Mouse (Mus musculus): ENCODE results near the gene Slc26a6. TPM values are rescaled to one million over a fixed set of nuclear protein-coding genes. Genes with fewer than 3 reads are reported as not detected.

Slc26a6 gene
- polyA plus RNA-seq, 1 experiment from 2014 or later = 7.8 TPM

DNA sequence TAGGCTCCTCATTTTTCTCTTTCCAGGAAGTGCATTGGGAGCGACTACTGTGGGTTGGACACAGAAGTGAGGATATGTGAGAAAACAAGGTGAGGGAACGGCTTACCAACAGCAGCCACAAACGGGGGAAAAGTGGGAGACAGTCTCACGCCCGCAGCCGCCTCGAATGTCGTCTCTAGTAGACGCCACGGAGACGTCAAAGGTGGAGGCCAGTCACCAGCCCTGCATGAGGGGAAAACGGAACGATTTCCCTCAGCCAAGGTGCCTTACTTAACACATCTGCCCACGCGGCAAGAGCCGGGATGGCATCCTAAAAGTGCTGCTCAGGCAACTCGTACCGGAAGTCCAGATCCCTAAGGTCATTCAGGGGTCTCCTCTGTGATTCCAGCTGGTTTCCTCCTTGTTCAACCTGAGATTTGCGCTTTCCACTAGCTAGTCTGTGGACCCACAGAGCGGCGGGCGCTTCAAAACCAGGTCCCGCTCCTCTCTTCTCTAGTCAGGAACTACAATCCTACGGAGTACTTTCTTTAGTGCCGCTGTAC, 28.9 kb upstream of the Slc26a6 start:
- Histone ChIP-seq H3K27me3 (peaks cover 65% of the 10 kb centered on the region), H3K36me3 (no peaks in the 10 kb centered on the region), H3K4me1 (peaks cover 15% of the 10 kb centered on the region), H3K4me3 (no peak overlapping the region), H3K27ac (no peak overlapping the region), H3K4me2 (no peak overlapping the region), H3K9ac (no peak overlapping the region), H3K9me3 (no peaks in the 10 kb centered on the region)
- no peak for ATAC-seq (ENCODE audit: borderline replicate concordance, extremely low read depth, low FRiP score, low TSS enrichment)
- 4% methylated on average over 25 of the region's 25 CpGs for WGBS

DNA sequence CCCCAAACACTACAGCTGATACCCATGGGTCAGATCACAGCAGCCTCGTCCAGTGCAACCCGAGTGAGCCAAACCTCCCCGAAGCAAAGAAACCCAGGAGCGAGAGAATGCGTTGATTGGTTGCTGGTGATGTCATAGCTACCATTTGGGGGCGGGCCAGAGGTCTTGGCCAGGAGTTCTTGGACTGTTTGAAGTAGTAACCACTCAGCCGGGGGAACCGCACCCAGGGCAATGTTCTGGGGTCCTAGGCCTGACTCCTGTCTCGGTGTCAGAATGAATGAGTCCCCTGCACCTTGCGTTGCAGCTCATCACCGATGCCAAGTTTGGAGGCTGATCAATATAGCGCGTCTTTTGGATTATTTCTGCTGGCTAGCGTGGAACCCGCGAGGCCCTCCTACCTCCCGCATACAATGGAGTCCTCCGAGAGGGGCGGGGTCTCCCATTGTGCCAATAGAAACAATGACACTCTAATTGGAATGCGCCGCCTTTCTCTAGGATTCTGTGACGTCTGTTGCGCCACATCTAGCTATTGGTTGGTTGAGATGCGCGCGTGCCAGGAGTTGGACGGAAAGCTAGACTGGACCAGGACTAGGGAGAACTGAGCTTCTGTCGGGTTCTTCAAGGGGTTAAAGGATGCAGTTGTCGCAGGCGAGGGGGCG, 28.2 kb upstream of the Slc26a6 start:
- Histone ChIP-seq H3K4me3 (no peak overlapping the region), H3K4me1 (peaks cover 15% of the 10 kb centered on the region)

GRCm38 (mm10) chr9:108825820-108826699, 27.0 kb upstream of the Slc26a6 start, which contains the start of gene Celsr3:
Gene Celsr3 (plus strand): TSS chr9:108826320.
- ATAC-seq (ENCODE audit: borderline replicate concordance, extremely low read depth, low FRiP score, low TSS enrichment) = peak; percentile 53; the same call in 1 of the 2 replicates
- no peak within 1 kb of the TSS for H3K27ac ChIP-seq

More for the DNA sequence above, 28.2 kb upstream of the Slc26a6 start:
- H3K9me3 ChIP-seq = no peaks in the 10 kb centered on the region
- ATAC-seq (ENCODE audit: borderline replicate concordance, extremely low read depth, low FRiP score, low TSS enrichment) = no peak
- no peak overlapping the region for H3K9ac ChIP-seq
- H3K4me2 ChIP-seq = no peak overlapping the region
- WGBS = 2% methylated on average over 31 of the region's 31 CpGs
- no peak overlapping the region for H3K27ac ChIP-seq
- no peaks in the 10 kb centered on the region for H3K36me3 ChIP-seq
- peaks cover 72% of the 10 kb centered on the region for H3K27me3 ChIP-seq

DNA sequence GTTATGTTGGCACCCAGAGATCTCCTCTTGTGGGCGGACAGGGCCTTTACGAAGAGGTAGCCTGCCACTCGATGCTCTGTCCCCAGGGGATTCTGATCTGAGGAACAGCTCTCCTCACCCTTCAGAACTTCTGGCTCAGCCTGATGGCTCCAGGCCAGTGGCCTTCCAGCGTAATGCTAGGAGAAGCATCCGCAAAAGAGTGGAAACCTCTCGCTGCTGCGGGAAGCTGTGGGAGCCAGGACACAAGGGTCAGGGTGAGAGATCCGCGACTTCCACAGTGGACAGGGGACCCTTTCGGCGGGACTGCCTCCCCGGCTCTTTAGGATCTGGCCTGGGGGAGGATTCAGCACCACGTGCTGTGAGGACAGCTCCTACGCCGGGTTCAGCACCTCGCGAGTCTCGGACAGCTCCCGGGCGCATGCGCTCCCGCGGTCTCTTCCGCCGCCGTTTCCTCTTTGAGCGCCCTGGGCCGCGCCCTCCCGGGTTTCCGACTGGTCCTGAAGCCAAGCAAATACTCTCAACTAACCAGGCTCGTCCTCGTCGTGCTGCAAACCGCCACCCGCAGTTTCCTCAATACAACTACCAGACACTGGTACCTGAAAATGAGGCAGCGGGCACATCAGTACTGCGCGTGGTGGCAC, 26.3 kb upstream of the Slc26a6 start:
- Histone ChIP-seq H3K4me2 (peak overlapping the region; percentile 86), H3K9ac (no peak overlapping the region), H3K4me3 (peak overlapping the region; percentile 41), H3K36me3 (no peaks in the 10 kb centered on the region), H3K27me3 (peaks cover 91% of the 10 kb centered on the region), H3K9me3 (no peaks in the 10 kb centered on the region), H3K27ac (no peak overlapping the region), H3K4me1 (peaks cover 19% of the 10 kb centered on the region)
- peak; percentile 44; the same call in 1 of the 2 replicates for ATAC-seq (ENCODE audit: borderline replicate concordance, extremely low read depth, low FRiP score, low TSS enrichment)
- WGBS = 3% methylated on average over 39 of the region's 39 CpGs

More at GRCm38 (mm10) chr9:108825820-108826699, 27.0 kb upstream of the Slc26a6 start, which contains the start of gene Celsr3:
- WGBS = 6% methylated on average over 60 of the region's 70 CpGs
- Histone ChIP-seq H3K4me3 (peak within 1 kb of the TSS; percentile 41), H3K27me3 (peaks cover 84% of the 10 kb centered on the region), H3K36me3 (no peaks in the 10 kb centered on the region), H3K4me2 (peak within 1 kb of the TSS; percentile 86), H3K4me1 (peaks cover 15% of the 10 kb centered on the region), H3K9ac (no peak within 1 kb of the TSS), H3K9me3 (no peaks in the 10 kb centered on the region)

- Histone ChIP-seq H3K36me3 (no peaks in the 10 kb centered on the region), H3K27ac (no peak overlapping the region), H3K9ac (no peak overlapping the region), H3K9me3 (no peaks in the 10 kb centered on the region), H3K27me3 (peaks cover 95% of the 10 kb centered on the region), H3K4me1 (peaks cover 24% of the 10 kb centered on the region), H3K4me3 (peak overlapping the region; percentile 41), H3K4me2 (peak overlapping the region; percentile 86)
- no peak for ATAC-seq (ENCODE audit: borderline replicate concordance, extremely low read depth, low FRiP score, low TSS enrichment)
- WGBS = 10% methylated on average over 34 of the region's 34 CpGs
These were observed 25.6 kb upstream of the Slc26a6 start for GRCm38 (mm10) chr9:108827454-108827853.

DNA sequence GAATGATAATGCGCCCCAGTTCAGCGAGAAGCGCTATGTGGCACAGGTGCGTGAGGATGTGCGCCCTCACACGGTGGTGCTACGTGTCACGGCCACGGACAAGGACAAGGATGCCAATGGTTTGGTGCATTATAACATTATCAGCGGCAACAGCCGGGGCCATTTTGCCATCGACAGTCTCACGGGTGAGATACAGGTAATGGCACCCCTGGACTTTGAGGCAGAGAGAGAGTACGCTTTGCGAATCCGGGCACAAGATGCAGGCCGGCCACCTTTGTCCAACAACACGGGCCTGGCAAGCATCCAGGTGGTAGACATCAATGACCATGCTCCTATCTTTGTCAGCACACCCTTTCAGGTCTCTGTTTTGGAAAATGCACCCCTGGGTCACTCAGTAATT, 25.2 kb upstream of the Slc26a6 start:
- Histone ChIP-seq H3K4me1 (peaks cover 24% of the 10 kb centered on the region), H3K9me3 (no peaks in the 10 kb centered on the region), H3K4me3 (peak overlapping the region; percentile 41; the same call in 1 of the 2 replicates), H3K27me3 (peaks cover 96% of the 10 kb centered on the region), H3K4me2 (no peak overlapping the region), H3K36me3 (no peaks in the 10 kb centered on the region), H3K27ac (no peak overlapping the region), H3K9ac (no peak overlapping the region)
- WGBS = 52% methylated on average over 18 of the region's 18 CpGs
- no peak for ATAC-seq (ENCODE audit: borderline replicate concordance, extremely low read depth, low FRiP score, low TSS enrichment)

GRCm38 (mm10) chr9:108831637-108832036, 21.4 kb upstream of the Slc26a6 start:
- peak overlapping the region; percentile 43 for H3K4me3 ChIP-seq
- peaks cover 74% of the 10 kb centered on the region for H3K27me3 ChIP-seq
- H3K36me3 ChIP-seq = no peaks in the 10 kb centered on the region
- H3K4me2 ChIP-seq = peak overlapping the region; percentile 87
- no peak overlapping the region for H3K9ac ChIP-seq
- peaks cover 19% of the 10 kb centered on the region for H3K4me1 ChIP-seq
- ATAC-seq (ENCODE audit: borderline replicate concordance, extremely low read depth, low FRiP score, low TSS enrichment) = no peak
- H3K9me3 ChIP-seq = no peaks in the 10 kb centered on the region
- H3K27ac ChIP-seq = no peak overlapping the region
- 4% methylated on average over 23 of the region's 23 CpGs for WGBS

GRCm38 (mm10) chr9:108832390-108833108, 20.5 kb upstream of the Slc26a6 start:
- Histone ChIP-seq H3K9ac (no peak overlapping the region), H3K4me1 (peaks cover 13% of the 10 kb centered on the region), H3K27me3 (peaks cover 66% of the 10 kb centered on the region), H3K4me3 (peak overlapping the region; percentile 43), H3K36me3 (no peaks in the 10 kb centered on the region), H3K4me2 (peak overlapping the region; percentile 87), H3K9me3 (no peaks in the 10 kb centered on the region), H3K27ac (no peak overlapping the region)
- ATAC-seq (ENCODE audit: borderline replicate concordance, extremely low read depth, low FRiP score, low TSS enrichment) = peak; percentile 99
- 5% methylated on average over 33 of the region's 46 CpGs for WGBS

- no peak overlapping the region for H3K27ac ChIP-seq
- no peak overlapping the region for H3K4me3 ChIP-seq
- H3K4me1 ChIP-seq = no peaks in the 10 kb centered on the region
- H3K27me3 ChIP-seq = peaks cover 10% of the 10 kb centered on the region; the same call in 1 of the 2 replicates
- H3K9ac ChIP-seq = no peak overlapping the region
- H3K9me3 ChIP-seq = no peaks in the 10 kb centered on the region
- ATAC-seq (ENCODE audit: borderline replicate concordance, extremely low read depth, low FRiP score, low TSS enrichment) = peak; percentile 12; the same call in 1 of the 2 replicates
- no peaks in the 10 kb centered on the region for H3K36me3 ChIP-seq
- 15% methylated on average over 14 of the region's 14 CpGs for WGBS
- peak overlapping the region; percentile 37; the same call in 1 of the 2 replicates for H3K4me2 ChIP-seq
These were observed 10.1 kb upstream of the Slc26a6 start for GRCm38 (mm10) chr9:108842989-108843388.

GRCm38 (mm10) chr9:108845390-108845789, 7.7 kb upstream of the Slc26a6 start:
- Histone ChIP-seq H3K9me3 (no peaks in the 10 kb centered on the region), H3K9ac (no peak overlapping the region), H3K27me3 (peaks cover 15% of the 10 kb centered on the region; the same call in 1 of the 2 replicates), H3K4me1 (no peaks in the 10 kb centered on the region), H3K27ac (no peak overlapping the region), H3K4me2 (no peak overlapping the region), H3K36me3 (no peaks in the 10 kb centered on the region), H3K4me3 (no peak overlapping the region)
- no peak for ATAC-seq (ENCODE audit: borderline replicate concordance, extremely low read depth, low FRiP score, low TSS enrichment)
- WGBS = 76% methylated on average over 5 of the region's 5 CpGs

GRCm38 (mm10) chr9:108847374-108847773, 5.7 kb upstream of the Slc26a6 start:
- no peaks in the 10 kb centered on the region for H3K36me3 ChIP-seq
- H3K4me1 ChIP-seq = no peaks in the 10 kb centered on the region
- H3K27me3 ChIP-seq = peaks cover 14% of the 10 kb centered on the region; the same call in 1 of the 2 replicates
- no peak overlapping the region for H3K4me2 ChIP-seq
- 62% methylated on average over 4 of the region's 4 CpGs for WGBS
- no peak for ATAC-seq (ENCODE audit: borderline replicate concordance, extremely low read depth, low FRiP score, low TSS enrichment)
- no peak overlapping the region for H3K9ac ChIP-seq
- no peaks in the 10 kb centered on the region for H3K9me3 ChIP-seq
- no peak overlapping the region for H3K27ac ChIP-seq
- no peak overlapping the region for H3K4me3 ChIP-seq

All from lung, embryonic 15.5 days (tissue).